Mouse (Mus musculus): ENCODE measurements around the gene Actr5. TPM values are rescaled to one million over a fixed set of nuclear protein-coding genes. Genes with fewer than 3 reads are reported as not detected.
A peak's percentile ranks its signal among the peaks of the same experiment; 100 is the strongest.

Actr5 gene
- polyA plus RNA-seq, 1 experiment from 2014 or later, result 18.4 TPM

DNA sequence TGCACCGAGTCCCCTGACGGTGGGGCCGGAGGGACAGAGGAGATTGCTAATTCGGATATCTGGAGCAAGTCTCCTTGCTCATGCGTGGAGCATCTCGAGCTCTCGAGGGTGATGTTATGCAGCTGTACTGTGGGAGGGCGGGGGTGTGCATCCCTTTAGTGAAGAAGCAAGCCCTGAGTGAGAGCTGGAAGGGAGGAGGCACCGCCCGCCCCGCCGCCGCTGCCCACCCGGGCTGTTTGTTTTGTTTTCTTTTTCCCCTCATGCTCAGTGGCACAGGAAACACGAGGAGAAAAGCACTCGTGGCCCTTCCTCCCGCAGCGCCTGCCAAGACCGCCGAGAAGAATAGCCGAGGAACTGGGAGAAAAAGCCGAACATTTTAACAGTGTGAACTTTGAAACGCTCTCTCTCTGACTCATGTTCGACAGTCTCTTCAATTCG lies 63.1 kb downstream of the Actr5 start:
- DNase-seq (ENCODE audit: low spot score), result peak; percentile 56

MicroRNAs within 50 kb of the gene (microRNA counts, 519-probe panel; counts per million panel counts)
- microRNA mmu-miR-3474, result 473 counts per million, percentile 71 among the panel's probes with 10 or more counts

Small RNAs within 50 kb of the gene (microRNA-seq; reads per million reads assigned to microRNA genes)
- 3.7 reads per million for gene Mir3474 (ENCODE audit: borderline number of aligned reads)

Other genes with a start within 250 kb of the Actr5 start
- 4.1 and 6.4 TPM in 2 replicates for gene Snhg11, start 249.2 kb upstream of the Actr5 start, polyA plus RNA-seq (2015; fragmentation: Nextera tagmentation; extraction: Ambion mirVana)
- gene Ralgapb, start 215.0 kb upstream of the Actr5 start, polyA plus RNA-seq (2015; fragmentation: Nextera tagmentation; extraction: Ambion mirVana), result 15.4 and 18.5 TPM in 2 replicates
- gene Adig, start 122.3 kb upstream of the Actr5 start, polyA plus RNA-seq (2015; fragmentation: Nextera tagmentation; extraction: Ambion mirVana), result 0.22 and 1.2 TPM in 2 replicates
- 0.10 TPM in 1 of 2 replicates, not detected in the other for gene Arhgap40, start 112.1 kb upstream of the Actr5 start, polyA plus RNA-seq (2015; fragmentation: Nextera tagmentation; extraction: Ambion mirVana)
- gene Slc32a1, start 14.1 kb upstream of the Actr5 start, polyA plus RNA-seq (2015; fragmentation: Nextera tagmentation; extraction: Ambion mirVana), result not detected in 2 replicates
- gene Ppp1r16b, start 40.5 kb downstream of the Actr5 start, polyA plus RNA-seq (2015; fragmentation: Nextera tagmentation; extraction: Ambion mirVana), result 45.4 and 58.3 TPM in 2 replicates
- gene Fam83d, start 143.2 kb downstream of the Actr5 start, polyA plus RNA-seq (2015; fragmentation: Nextera tagmentation; extraction: Ambion mirVana), result 18.7 and 19.8 TPM in 2 replicates
- 9.3 and 11.1 TPM in 2 replicates for gene Dhx35, start 169.9 kb downstream of the Actr5 start, polyA plus RNA-seq (2015; fragmentation: Nextera tagmentation; extraction: Ambion mirVana)